Mouse (Mus musculus) MEL (cell line): ENCODE measurements around the gene Ddb2.

Experiments
- CTCF ChIP-seq, 3 experiments: IDR thresholded peaks in 2 of 3; conservative IDR thresholded peaks in 1 of 3; 2 replicates each; pipeline ENCODE4 v1.5.1; 2011 to 2012; ENCODE audit warnings: low read length in 3 of 3, low read depth in 2 of 3, mild to moderate bottlenecking in 2 of 3, improper control_type of control experiment in 1 of 3, inconsistent platforms in 1 of 3, mixed read lengths in 1 of 3, moderate library complexity in 1 of 3; ENCODE audit not compliant: control insufficient read depth in 1 of 3, insufficient read depth in 1 of 3, poor library complexity in 1 of 3, severe bottlenecking in 1 of 3
- EP300 ChIP-seq, 2 experiments: IDR thresholded peaks; 2 replicates each; pipeline ENCODE4 v1.6.1; 2011; ENCODE audit warnings: improper control_type of control experiment in 2 of 2, low read length in 2 of 2, low read depth in 1 of 2, mild to moderate bottlenecking in 1 of 2
- GATA1 ChIP-seq: IDR thresholded peaks from 2 replicates; pipeline ENCODE4 v1.6.1; 2011; ENCODE audit warnings: low read depth, low read length, improper control_type of control experiment
- POLR2A ChIP-seq, 2 experiments: IDR thresholded peaks; 2 replicates each; pipeline ENCODE4 v1.6.1; 2011 to 2012; ENCODE audit warnings: low read length in 2 of 2, mild to moderate bottlenecking in 2 of 2, control low read depth in 1 of 2, improper control_type of control experiment in 1 of 2, low read depth in 1 of 2, moderate library complexity in 1 of 2; ENCODE audit not compliant: control insufficient read depth in 1 of 2, insufficient read depth in 1 of 2, poor library complexity in 1 of 2
- POLR2AphosphoS5 ChIP-seq: IDR thresholded peaks from 2 replicates; pipeline ENCODE4 v1.6.1; 2012; ENCODE audit warnings: low read depth, borderline replicate concordance, mild to moderate bottlenecking, inconsistent platforms, low read length, moderate library complexity, mixed read lengths
- TAL1 ChIP-seq: IDR thresholded peaks from 2 replicates; pipeline ENCODE4 v1.6.1; 2012; ENCODE audit warnings: mild to moderate bottlenecking, inconsistent platforms, low read length, moderate library complexity, mixed read lengths
- TCF12 ChIP-seq: IDR thresholded peaks from 2 replicates; pipeline ENCODE4 v1.6.1; 2014; ENCODE audit warnings: low read depth, mild to moderate bottlenecking, inconsistent platforms, low read length, improper control_type of control experiment, moderate library complexity
- ZKSCAN1 ChIP-seq: IDR thresholded peaks from 2 replicates; pipeline ENCODE4 v1.6.1; 2012; ENCODE audit warnings: low read depth, mild to moderate bottlenecking, inconsistent platforms, low read length, improper control_type of control experiment, moderate library complexity
- ZNF384 ChIP-seq: IDR thresholded peaks from 2 replicates; pipeline ENCODE4 v1.6.1; 2012; ENCODE audit warnings: low read depth, mild to moderate bottlenecking, inconsistent platforms, low read length, improper control_type of control experiment

GRCm38 (mm10) chr2:91252001-91252400, 15.2 kb upstream of the Ddb2 start:
- TF ChIP-seq ZNF384 (no peak), GATA1 (no peak), POLR2A (IDR thresholded peaks at IDR 0.05; ENCODE audit: control insufficient read depth in 1 of 2, insufficient read depth in 1 of 2, low read depth in 1 of 2, low read length in 2 of 2, poor library complexity in 1 of 2) (no peak), CTCF (IDR thresholded peaks at IDR 0.05 in 2 of 3, conservative IDR thresholded peaks at IDR 0.05 in 1 of 3; ENCODE audit: control insufficient read depth in 1 of 3, insufficient read depth in 1 of 3, low read depth in 2 of 3, low read length in 3 of 3, poor library complexity in 1 of 3, severe bottlenecking in 1 of 3) (no peak), EP300 (IDR thresholded peaks at IDR 0.05; ENCODE audit: low read depth in 1 of 2, low read length in 2 of 2) (no peak), ZKSCAN1 (no peak), TCF12 (no peak), POLR2AphosphoS5 (no peak), TAL1 (no peak)
